Mouse (Mus musculus) thymus, postnatal 14 days (tissue): ENCODE measurements around the gene Smad6.

Source experiments
- DNase-seq: peaks from one replicate; pipeline ENCODE4 v3.0.0; 2021

Gene Smad6

GRCm38 (mm10) chr9:63959129-63959932 lies 62.5 kb downstream of the Smad6 start:
- DNase-seq: peak; percentile 15

- no peak for DNase-seq
These were observed 63.4 kb downstream of the Smad6 start for GRCm38 (mm10) chr9:63958337-63959030.

DNA sequence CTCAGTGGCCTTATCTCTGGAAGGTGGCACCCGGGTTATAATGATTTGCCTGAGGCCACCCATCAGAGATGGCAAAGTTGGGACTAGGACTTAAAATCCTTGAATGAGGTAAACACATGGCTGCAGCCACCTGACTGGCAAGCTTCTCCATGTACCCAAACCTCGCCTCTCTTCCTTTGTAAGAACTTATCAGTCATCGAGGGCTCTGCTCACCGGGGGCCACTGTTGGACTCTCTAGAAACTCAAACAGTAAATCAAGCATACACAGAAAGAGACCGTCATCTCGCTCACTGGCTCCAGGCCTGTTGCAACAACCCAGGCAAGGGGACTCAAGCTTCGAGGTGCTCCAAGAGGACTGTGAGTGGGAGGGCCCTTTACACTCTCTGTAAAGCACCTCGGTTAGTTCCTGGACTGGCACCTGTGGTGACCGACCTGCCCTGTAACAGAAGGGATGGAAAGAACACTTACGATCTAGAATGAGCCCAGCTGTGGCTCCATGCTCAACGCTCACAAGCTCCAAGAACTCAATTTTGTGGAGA lies 64.1 kb downstream of the Smad6 start:
- DNase-seq: no peak

GRCm38 (mm10) chr9:63956052-63956451 lies 65.8 kb downstream of the Smad6 start:
- DNase-seq: peak; percentile 72

- DNase-seq: no peak
These were observed 68.2 kb downstream of the Smad6 start for GRCm38 (mm10) chr9:63953691-63954090.

DNA sequence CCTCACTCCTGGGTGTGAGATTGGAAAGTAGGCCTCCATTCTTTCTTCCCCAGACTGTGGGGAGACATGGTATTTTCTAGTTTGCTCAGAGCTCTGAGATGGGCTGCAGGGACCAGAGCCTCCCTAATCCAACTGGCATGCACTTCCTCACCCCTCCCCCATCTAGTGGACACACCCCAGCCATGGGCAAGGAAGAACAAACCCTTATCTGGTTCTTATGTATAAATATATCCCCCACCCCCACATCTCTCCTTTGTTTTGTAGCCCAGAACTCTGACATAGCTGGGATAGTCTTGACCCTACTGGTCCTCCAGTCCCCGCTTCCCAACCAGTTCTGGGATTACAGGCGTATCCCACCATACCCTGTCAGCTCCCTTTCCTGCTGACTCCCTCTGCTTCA lies 69.3 kb downstream of the Smad6 start:
- DNase-seq: no peak

GRCm38 (mm10) chr9:63950357-63950756 lies 71.5 kb downstream of the Smad6 start:
- DNase-seq: no peak

DNA sequence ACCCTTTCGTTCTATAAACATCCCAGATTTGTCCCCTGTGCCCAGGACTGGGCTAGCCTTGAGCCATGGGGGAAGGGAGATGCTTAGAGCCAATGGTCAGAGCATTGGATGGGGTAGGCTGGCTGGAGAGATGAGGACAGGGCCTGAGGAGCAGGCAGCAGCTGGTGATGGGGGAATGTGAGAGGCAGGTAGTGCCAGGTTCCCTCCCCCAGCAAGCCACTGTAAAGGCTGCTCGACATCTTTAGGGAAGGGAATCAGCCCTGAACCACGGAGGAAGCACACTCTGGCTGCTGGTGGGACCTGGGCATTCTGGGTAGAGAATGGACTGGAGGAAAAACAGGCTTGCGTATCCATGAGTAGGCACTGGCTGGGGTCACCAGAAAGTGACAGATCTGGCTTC lies 72.5 kb downstream of the Smad6 start:
- DNase-seq: no peak

GRCm38 (mm10) chr9:63942608-63942982 lies 79.3 kb downstream of the Smad6 start:
- no peak for DNase-seq

DNA sequence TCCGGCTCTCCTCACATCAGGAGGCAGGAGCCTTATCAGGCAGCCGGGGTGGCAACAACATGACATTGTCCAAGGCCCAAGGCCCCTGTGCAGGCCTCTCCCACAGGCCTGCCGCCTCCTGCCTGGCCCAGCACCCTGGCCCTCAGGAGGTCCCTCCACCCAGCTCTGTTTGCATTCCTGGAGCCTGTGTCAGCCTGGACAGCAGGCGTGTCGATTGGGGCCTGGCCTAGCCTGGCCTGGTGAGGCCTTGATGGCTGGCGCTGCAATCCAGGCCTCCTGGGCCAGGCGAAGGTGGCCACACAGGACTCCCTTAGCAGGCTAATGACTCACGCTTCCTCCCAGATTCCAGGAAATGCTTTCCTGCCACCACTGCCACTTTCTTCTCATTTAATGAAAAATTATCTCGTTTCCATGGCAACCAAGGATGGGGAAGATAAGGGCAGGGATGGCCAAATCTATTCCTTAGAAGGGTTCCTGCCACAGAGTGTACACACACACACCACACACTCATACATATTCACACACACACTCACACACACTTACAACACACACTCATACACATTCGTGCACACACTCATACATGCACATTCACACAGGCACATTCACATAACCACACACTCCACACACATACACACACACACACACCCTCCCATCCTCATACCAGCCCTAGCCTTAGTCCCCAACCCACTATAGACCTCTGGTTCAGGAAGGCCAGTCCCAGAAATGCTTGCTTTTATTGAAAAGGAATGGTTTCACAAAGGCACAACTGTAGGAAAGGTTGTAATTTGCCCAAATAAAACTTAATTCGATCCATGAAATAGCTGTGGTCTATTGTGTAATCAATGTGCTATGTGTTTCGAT lies 79.9 kb downstream of the Smad6 start:
- no peak for DNase-seq

GRCm38 (mm10) chr9:63936256-63936655 lies 85.6 kb downstream of the Smad6 start:
- DNase-seq: no peak

- no peak for DNase-seq
These were observed 88.8 kb downstream of the Smad6 start for GRCm38 (mm10) chr9:63933068-63933467.

GRCm38 (mm10) chr9:63927340-63928049 lies 94.4 kb downstream of the Smad6 start:
- DNase-seq: no peak

- no peak for DNase-seq
These were observed 95.5 kb downstream of the Smad6 start for GRCm38 (mm10) chr9:63926377-63926776.

- DNase-seq: no peak
These were observed 98.6 kb downstream of the Smad6 start for GRCm38 (mm10) chr9:63923190-63923717.

- no peak for DNase-seq
These were observed 102.2 kb downstream of the Smad6 start for GRCm38 (mm10) chr9:63919708-63920107.

- DNase-seq: no peak
These were observed 102.8 kb downstream of the Smad6 start for GRCm38 (mm10) chr9:63919001-63919555.

- peak; percentile 64 for DNase-seq
These were observed 103.6 kb downstream of the Smad6 start for GRCm38 (mm10) chr9:63918245-63918644.

GRCm38 (mm10) chr9:63916441-63916840 lies 105.4 kb downstream of the Smad6 start:
- no peak for DNase-seq

DNA sequence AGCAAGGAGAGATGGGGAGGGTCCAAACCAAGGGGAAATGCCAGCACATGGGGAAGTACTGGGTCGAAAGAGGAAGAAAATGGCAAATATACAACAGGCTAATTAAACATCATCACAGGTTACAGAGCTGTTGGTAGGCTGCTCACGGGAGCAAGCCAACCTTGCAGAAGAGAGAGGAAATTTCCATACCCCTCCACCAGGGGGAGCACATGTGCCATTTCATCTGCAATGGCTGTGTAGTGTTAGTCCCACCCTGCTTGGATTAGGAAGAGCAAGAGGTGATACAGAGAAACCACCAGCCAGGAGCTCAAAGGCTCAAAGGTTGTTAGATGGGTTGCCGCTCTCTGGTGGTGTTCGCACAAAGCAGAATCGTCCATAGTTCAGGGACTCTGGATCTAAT lies 105.9 kb downstream of the Smad6 start:
- DNase-seq: peak; percentile 71

DNA sequence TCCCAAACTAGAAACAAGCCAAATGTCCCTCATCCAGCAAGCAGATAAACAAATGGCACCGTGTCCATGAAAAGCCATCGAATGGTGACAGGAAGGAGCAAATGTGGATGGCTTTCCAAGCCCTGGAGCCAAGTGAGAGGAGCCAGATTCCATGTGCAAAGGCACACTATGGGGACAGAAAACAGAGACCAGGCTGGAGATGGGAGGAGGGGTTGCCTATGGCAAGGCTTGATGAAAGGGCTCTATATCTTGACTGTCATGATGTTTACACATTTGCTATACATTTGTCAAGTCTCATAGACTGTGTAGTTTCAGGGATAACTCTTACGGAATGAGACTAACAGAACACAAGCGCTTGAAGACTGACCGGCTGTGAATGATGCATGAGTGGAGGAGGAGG lies 106.9 kb downstream of the Smad6 start:
- no peak for DNase-seq

DNA sequence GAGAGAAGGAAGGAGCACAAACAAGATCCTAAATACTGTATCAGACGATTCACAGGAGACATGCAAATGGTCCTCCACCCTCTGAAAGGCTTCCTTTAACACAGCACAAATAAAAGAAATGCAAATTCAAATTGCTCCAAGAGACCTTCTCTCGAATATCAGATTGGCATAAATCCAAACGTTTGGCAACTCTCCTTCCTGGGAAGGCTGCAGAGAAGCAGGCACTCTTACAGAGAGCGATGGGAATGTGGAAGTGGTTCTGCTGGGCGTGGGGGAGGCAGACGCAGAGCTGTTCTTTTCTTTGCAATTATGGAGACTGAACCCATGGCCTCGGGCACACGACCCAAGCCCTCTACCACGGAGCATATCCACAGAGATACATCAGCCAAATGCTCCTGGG lies 109.8 kb downstream of the Smad6 start:
- DNase-seq: no peak
